Mouse (Mus musculus): ENCODE results near the gene Mgat4a. TPM values are rescaled to one million over a fixed set of nuclear protein-coding genes. Genes with fewer than 3 reads are reported as not detected.

Mgat4a gene
- polyA plus RNA-seq, 1 experiment: 1.3 TPM

- TF ChIP-seq GATA1 (IDR thresholded peaks at IDR 0.05; ENCODE audit: low read length): no peak
These were observed 75.9 kb downstream of the Mgat4a start for GRCm38 (mm10) chr1:37464878-37465452.

- no peak for TF ChIP-seq GATA1 (IDR thresholded peaks at IDR 0.05; ENCODE audit: low read length)
These were observed 83.3 kb downstream of the Mgat4a start for GRCm38 (mm10) chr1:37457546-37457945.

- no peak for TF ChIP-seq GATA1 (IDR thresholded peaks at IDR 0.05; ENCODE audit: low read length)
These were observed 89.5 kb downstream of the Mgat4a start for GRCm38 (mm10) chr1:37451270-37451669.

GRCm38 (mm10) chr1:37448361-37449095 lies 92.3 kb downstream of the Mgat4a start:
- TF ChIP-seq GATA1 (IDR thresholded peaks at IDR 0.05; ENCODE audit: low read length): no peak

- TF ChIP-seq GATA1 (IDR thresholded peaks at IDR 0.05; ENCODE audit: low read length): no peak
These were observed 97.7 kb downstream of the Mgat4a start for GRCm38 (mm10) chr1:37442848-37443835.

GRCm38 (mm10) chr1:37436419-37436818 lies 104.4 kb downstream of the Mgat4a start:
- no peak for TF ChIP-seq GATA1 (IDR thresholded peaks at IDR 0.05; ENCODE audit: low read length)

GRCm38 (mm10) chr1:37430297-37430840 lies 110.4 kb downstream of the Mgat4a start:
- no peak for TF ChIP-seq GATA1 (IDR thresholded peaks at IDR 0.05; ENCODE audit: low read length)

- no peak for TF ChIP-seq GATA1 (IDR thresholded peaks at IDR 0.05; ENCODE audit: low read length)
These were observed 111.2 kb downstream of the Mgat4a start, which contains the start of the genes Coa5 and Unc50 for GRCm38 (mm10) chr1:37429366-37430296. Gene Coa5, minus strand, starts transcription at chr1:37430103. Gene Unc50, plus strand, starts transcription at chr1:37430139.

GRCm38 (mm10) chr1:37428911-37429310 lies 111.9 kb downstream of the Mgat4a start:
- TF ChIP-seq GATA1 (IDR thresholded peaks at IDR 0.05; ENCODE audit: low read length): no peak

GRCm38 (mm10) chr1:37427144-37427875 lies 113.5 kb downstream of the Mgat4a start:
- no peak for TF ChIP-seq GATA1 (IDR thresholded peaks at IDR 0.05; ENCODE audit: low read length)

GRCm38 (mm10) chr1:37419420-37419819 lies 121.4 kb downstream of the Mgat4a start:
- no peak for TF ChIP-seq GATA1 (IDR thresholded peaks at IDR 0.05; ENCODE audit: low read length)

GRCm38 (mm10) chr1:37415394-37415793 lies 125.4 kb downstream of the Mgat4a start:
- TF ChIP-seq GATA1 (IDR thresholded peaks at IDR 0.05; ENCODE audit: low read length): no peak

GRCm38 (mm10) chr1:37409647-37410046 lies 131.2 kb downstream of the Mgat4a start:
- TF ChIP-seq GATA1 (IDR thresholded peaks at IDR 0.05; ENCODE audit: low read length): no peak

GRCm38 (mm10) chr1:37408678-37409077 lies 132.1 kb downstream of the Mgat4a start:
- TF ChIP-seq GATA1 (IDR thresholded peaks at IDR 0.05; ENCODE audit: low read length): no peak
